Mouse (Mus musculus) midbrain, embryonic 14.5 days (tissue): ENCODE measurements at regions not wholly inside any gene's neighbourhood (a gene's known extent, or its start where the extent isn't known, plus 50 kb on each side); places are given as distances from the start of the nearest gene placed in this dataset. TPM values are rescaled to one million over a fixed set of nuclear protein-coding genes. Genes with fewer than 3 reads are reported as not detected.
"Not testable (repeated sequence)": the region's sequence is repeated elsewhere in the genome, so short reads cannot be mapped to it uniquely, and the experiment has no call there.

Experiments used
- ATAC-seq: fragments of 200-750 bp; cut with Nextera tagmentation; 2 replicates; pipeline ENCODE4 v1.8.0; 2017; ENCODE audit warnings: moderate number of reproducible peaks, moderate library complexity; ENCODE audit not compliant: low FRiP score, low TSS enrichment
- DNase-seq: peaks from one replicate; pipeline ENCODE4 v3.0.0-alpha.2; 2015
- H3K27ac ChIP-seq: fragments of 300-500 bp; sonication (generic); replicated peaks from 2 replicates; pipeline ENCODE4 v1.5.1; 2014; ENCODE audit warnings: mild to moderate bottlenecking, low read depth, low read length, moderate library complexity
- H3K27me3 ChIP-seq: fragments of 300-500 bp; sonication (generic); 2 replicates; pipeline ENCODE4 v1.6.1; 2014; ENCODE audit warnings: low read length, control low read depth, mixed read lengths; ENCODE audit not compliant: control insufficient read depth, insufficient read depth
- H3K36me3 ChIP-seq: fragments of 300-500 bp; sonication (generic); 2 replicates; pipeline ENCODE4 v1.6.1; 2014; ENCODE audit warnings: low read length, control low read depth; ENCODE audit not compliant: control insufficient read depth, insufficient read depth
- H3K4me1 ChIP-seq: fragments of 300-500 bp; sonication (generic); 2 replicates; pipeline ENCODE4 v1.6.1; 2014; ENCODE audit warnings: mild to moderate bottlenecking, antibody characterized with exemption, low read length, control low read depth; ENCODE audit not compliant: control insufficient read depth, insufficient read depth
- H3K4me2 ChIP-seq: fragments of 300-500 bp; sonication (generic); 2 replicates; pipeline ENCODE4 v1.6.1; 2014; ENCODE audit warnings: mild to moderate bottlenecking, low read length, moderate library complexity
- H3K4me3 ChIP-seq: fragments of 300-500 bp; sonication (generic); replicated peaks from 2 replicates; pipeline ENCODE4 v1.5.1; 2014; ENCODE audit warnings: low read depth, low read length
- H3K9ac ChIP-seq: fragments of 300-500 bp; sonication (generic); replicated peaks from 2 replicates; pipeline ENCODE4 v1.6.1; 2014; ENCODE audit warnings: mild to moderate bottlenecking, low read length, moderate library complexity
- H3K9me3 ChIP-seq: fragments of 300-500 bp; sonication (generic); 2 replicates; pipeline ENCODE4 v1.6.1; 2016; ENCODE audit warnings: low read length, control low read depth, mixed read lengths; ENCODE audit not compliant: control insufficient read depth
- WGBS: fragments of 180-500 bp; shearing (Covaris S2); extraction: QIAGEN DNeasy Blood & Tissue Kit; methylation state at CpG from one replicate; pipeline ENCODE4 v1.1.7; 2014; 5-methylcytosine and 5-hydroxymethylcytosine counted together
- microRNA-seq: library from miRNA; unstranded; fragments of <30 nt; microRNA quantifications from one replicate; pipeline ENCODE4, GENCODE M21; 2016

GRCm38 (mm10) chr8:97191806-97192205, 1303.5 kb upstream of the Got2 start:
- Histone ChIP-seq H3K4me3 (no peak overlapping the region), H3K4me2 (no peak overlapping the region), H3K4me1 (no peaks in the 10 kb centered on the region), H3K27me3 (no peaks in the 10 kb centered on the region), H3K9me3 (no peaks in the 10 kb centered on the region), H3K27ac (no peak overlapping the region), H3K36me3 (no peaks in the 10 kb centered on the region), H3K9ac (no peak overlapping the region)
- DNase-seq (no peak), ATAC-seq (no peak)
- 75% methylated on average over 1 of the region's 1 CpGs for WGBS

- not testable (repeated sequence) for H3K36me3 ChIP-seq, ATAC-seq, DNase-seq, H3K4me1 ChIP-seq, H3K27me3 ChIP-seq, H3K9me3 ChIP-seq, H3K4me2 ChIP-seq, H3K4me3 ChIP-seq, H3K9ac ChIP-seq, H3K27ac ChIP-seq
- WGBS, result 97% methylated on average over 13 of the region's 13 CpGs
Measured at GRCm38 (mm10) chr8:97183831-97184230, 1295.5 kb upstream of the Got2 start.

- not testable (repeated sequence) for DNase-seq, ATAC-seq, H3K4me1 ChIP-seq, H3K4me3 ChIP-seq, H3K9me3 ChIP-seq, H3K27ac ChIP-seq, H3K4me2 ChIP-seq, H3K9ac ChIP-seq, H3K36me3 ChIP-seq, H3K27me3 ChIP-seq
Measured at GRCm38 (mm10) chr8:97182456-97182855, 1294.1 kb upstream of the Got2 start.

Small RNAs in the stretch of these regions (microRNA-seq; reads per million reads assigned to microRNA genes)
- gene Gm26399, result not detected
